Mouse (Mus musculus) layer of hippocampus, adult 6 months (tissue): Measurements from ENCODE around the gene Actrt3. TPM values are rescaled to one million over a fixed set of nuclear protein-coding genes. Genes with fewer than 3 reads are reported as not detected.

ENCODE experiments used
- long read RNA-seq, 2 experiments: library from polyadenylated mRNA; unstranded; transcript quantifications; one replicate each; pipeline ENCODE4 v2.0.0; 2019 to 2020
- polyA plus RNA-seq: library from polyadenylated mRNA; unstranded; fragments of <200 nt; fragmentation: Nextera tagmentation; gene quantifications from 2 replicates; pipeline ENCODE4 v1.2.3, GENCODE M21; 2021

The Actrt3 gene
- polyA plus RNA-seq, result 0.73 TPM in 2 replicates
- long read RNA-seq, experiment 1, partial matches to known transcripts, result 0 of 1 reads
- long read RNA-seq, experiment 1, other reads (novel, unspliced or antisense), result 0 of 1 reads
- long read RNA-seq, experiment 2, partial matches to known transcripts, result 0 of 2 reads
- long read RNA-seq, experiment 2, other reads (novel, unspliced or antisense), result 0 of 2 reads

DNA sequence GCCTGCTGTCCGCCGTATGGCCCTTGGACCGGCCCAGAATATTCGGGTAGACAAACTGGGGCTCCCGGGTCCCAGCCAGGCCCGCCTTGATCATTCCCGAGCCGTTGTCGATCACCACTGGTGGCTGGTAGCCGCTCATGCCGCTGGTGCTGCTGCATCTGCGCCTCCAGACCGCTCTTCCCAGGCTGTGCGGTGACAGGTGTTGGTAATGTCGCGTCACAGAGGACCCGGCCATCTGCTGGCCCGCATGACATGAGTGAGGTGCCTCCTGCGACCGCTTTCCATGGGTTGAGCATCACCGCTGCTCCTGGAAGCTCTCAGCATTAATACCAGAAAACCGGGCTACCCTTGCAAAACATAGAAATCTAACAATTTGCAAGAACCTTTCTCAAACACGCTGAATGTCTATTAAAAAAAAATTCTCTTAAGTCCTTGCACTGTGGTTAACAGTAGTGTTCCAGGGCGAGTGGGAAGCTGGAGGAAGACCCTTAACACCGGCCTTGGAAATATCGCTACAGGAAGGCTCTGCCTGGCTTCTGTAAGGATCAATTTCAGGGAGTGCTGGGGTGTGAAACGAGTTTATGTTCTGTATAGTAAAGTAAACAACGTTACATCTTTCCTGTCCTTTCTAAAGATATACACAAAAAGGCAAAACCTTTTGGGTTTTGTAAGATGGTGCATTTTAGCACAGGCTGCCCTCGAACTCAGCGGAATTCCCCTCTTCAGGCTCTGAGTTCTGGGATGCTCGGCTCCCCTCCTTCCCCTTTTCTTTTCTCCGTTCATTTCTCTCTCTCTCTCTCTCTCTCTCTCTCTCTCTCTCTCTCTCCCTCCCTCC is at the start of gene Actrt3:
TSS of gene Actrt3 (minus strand) at position 229 of the 835 bp plus-strand sequence.

DNA sequence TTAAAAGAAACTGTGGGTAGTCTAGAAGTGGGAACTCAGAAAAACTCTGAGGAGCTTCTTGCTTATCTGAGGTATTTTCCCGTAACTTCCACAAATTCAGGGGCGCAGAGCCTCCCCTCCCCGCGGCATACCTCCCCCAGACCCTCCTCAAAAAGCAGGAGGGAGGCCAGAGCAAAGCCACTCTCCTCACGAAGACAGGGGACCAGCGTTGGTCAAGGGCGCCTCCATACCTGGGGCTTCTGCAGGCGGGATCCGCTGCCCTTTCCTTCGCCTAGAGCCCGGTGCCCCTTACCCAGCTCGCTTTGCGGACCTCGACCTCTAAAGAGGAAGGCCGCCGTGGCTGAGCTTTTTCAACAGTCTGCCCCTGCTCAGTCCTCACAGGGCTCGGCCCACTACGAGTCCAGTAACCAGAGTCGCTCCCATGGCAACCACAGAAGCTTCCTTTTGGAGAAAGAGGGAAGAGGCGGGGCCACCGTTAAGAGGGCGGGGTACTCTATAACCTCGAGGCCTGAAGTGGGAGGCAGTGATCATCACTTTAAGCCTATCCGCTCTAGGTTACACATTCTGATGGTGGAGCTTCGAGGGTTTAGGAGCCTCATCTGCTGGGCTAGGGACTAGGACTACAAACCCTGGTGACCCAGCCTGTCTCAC is 47.8 kb upstream of the Actrt3 start, which contains the start of gene Lrrc34:
TSS of gene Lrrc34 (minus strand) at position 430 of the 651 bp plus-strand sequence.

GRCm38 (mm10) chr3:30644207-30644606 is 44.5 kb upstream of the Actrt3 start, which contains the start of gene Lrriq4:
TSS of gene Lrriq4 (plus strand) at chr3:30644507.

GRCm38 (mm10) chr3:30602065-30602739 is 2.5 kb upstream of the Actrt3 start, which contains the start of gene Mynn:
TSS of gene Mynn (plus strand) at chr3:30602065.

DNA sequence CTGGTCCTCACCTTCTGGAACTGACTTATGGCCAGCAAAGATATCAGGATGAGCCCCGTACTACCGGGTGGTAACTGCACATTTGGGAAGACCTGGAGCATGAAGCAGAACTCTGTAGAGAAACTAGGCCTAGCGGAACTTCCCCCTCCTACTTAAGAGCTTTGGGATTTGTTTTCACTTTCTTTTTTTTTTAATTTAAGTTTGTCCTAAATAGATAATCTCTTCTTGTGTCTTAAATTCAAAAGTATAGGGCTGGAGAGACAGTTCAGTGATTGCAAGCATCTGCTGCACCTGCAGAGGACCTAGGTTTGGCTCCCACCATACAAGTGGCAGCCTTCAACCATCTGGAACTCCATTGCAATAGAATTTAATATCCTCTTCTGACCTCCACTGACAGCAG is 51.8 kb downstream of the Actrt3 start, which contains the start of gene Mecom:
TSS of gene Mecom (minus strand) at position 101 of the 400 bp plus-strand sequence.

Other genes starting within 250 kb of the Actrt3 start
- 0.60 and 0.75 TPM in 2 replicates for gene Mecom, start 51.9 kb downstream of the Actrt3 start, polyA plus RNA-seq
- 5.8 and 6.7 TPM in 2 replicates for gene Mynn, start 2.1 kb upstream of the Actrt3 start, polyA plus RNA-seq
- not detected in 2 replicates for gene Lrriq4, start 44.6 kb upstream of the Actrt3 start, polyA plus RNA-seq
- 0.35 and 1.7 TPM in 2 replicates for gene Lrrc34, start 47.9 kb upstream of the Actrt3 start, polyA plus RNA-seq
- not detected in 2 replicates for gene Lrrc31, start 99.9 kb upstream of the Actrt3 start, polyA plus RNA-seq
- not detected in 2 replicates for gene Samd7, start 146.4 kb upstream of the Actrt3 start, polyA plus RNA-seq
- gene Sec62, start 192.9 kb upstream of the Actrt3 start, polyA plus RNA-seq, result 247 and 276 TPM in 2 replicates